Mouse (Mus musculus): ENCODE data around the gene Cebpe. TPM values are rescaled to one million over a fixed set of nuclear protein-coding genes. Genes with fewer than 3 reads are reported as not detected.

Cebpe gene
- polyA plus RNA-seq, 1 experiment from 2014 or later = not detected

DNA sequence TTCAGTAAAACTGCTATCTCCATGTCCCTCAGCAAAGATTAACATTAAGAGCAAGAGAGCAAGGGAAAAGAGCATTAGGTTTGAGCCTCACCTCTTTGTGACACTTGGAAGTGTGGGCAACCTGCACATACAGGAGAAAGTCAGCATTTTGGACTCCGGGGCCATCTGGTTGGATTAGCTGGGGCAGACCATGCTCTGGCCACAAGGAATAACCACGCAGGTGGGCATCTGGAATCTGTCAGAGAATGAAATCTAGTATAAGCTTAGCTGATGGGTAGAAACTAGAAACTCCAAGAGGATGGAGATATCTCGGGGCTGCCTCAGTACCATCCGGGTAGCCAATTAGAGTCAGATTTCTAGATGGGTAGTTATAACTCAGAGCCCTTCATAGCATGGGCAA is 15.2 kb downstream of the Cebpe start:
- H3K36me3 ChIP-seq (ENCODE audit: poor library complexity, severe bottlenecking) = peaks cover 19% of the 10 kb centered on the region
- ATAC-seq = no peak
- no peak overlapping the region for H3K4me3 ChIP-seq
- H3K9me3 ChIP-seq (replicated peaks) = no peaks in the 10 kb centered on the region
- H3K27ac ChIP-seq = no peak overlapping the region
- no peaks in the 10 kb centered on the region for H3K4me1 ChIP-seq
- H3K4me2 ChIP-seq = no peak overlapping the region
- H3K27me3 ChIP-seq = no peaks in the 10 kb centered on the region
- WGBS = 92% methylated on average over 4 of the region's 4 CpGs
- H3K9ac ChIP-seq = no peak overlapping the region

DNA sequence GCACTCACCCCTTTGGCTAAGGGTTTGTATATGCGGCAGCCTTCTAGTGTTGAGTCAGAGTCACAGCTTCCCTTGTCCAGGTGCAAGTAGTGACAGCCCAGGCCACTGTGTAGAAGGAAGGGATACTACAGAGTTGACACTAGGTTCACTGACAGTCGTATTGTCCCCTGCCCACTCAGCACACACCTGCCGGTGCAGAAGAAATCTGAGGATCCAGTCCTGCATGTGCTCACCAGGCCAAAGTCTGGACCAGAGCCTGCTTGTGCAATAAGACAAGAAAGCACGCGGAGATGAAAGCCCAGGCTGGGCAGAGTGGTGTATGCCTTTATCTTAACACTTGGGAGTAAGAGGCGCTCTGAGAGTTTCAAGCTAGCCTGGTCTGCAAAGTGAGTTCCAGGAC is 16.9 kb downstream of the Cebpe start:
- ATAC-seq = no peak
- Histone ChIP-seq H3K27ac (no peak overlapping the region), H3K9ac (no peak overlapping the region), H3K27me3 (no peaks in the 10 kb centered on the region), H3K4me3 (no peak overlapping the region), H3K4me1 (no peaks in the 10 kb centered on the region), H3K36me3 (ENCODE audit: poor library complexity, severe bottlenecking) (peaks cover 30% of the 10 kb centered on the region), H3K9me3 (replicated peaks) (no peaks in the 10 kb centered on the region), H3K4me2 (no peak overlapping the region)
- WGBS = 84% methylated on average over 6 of the region's 6 CpGs

DNA sequence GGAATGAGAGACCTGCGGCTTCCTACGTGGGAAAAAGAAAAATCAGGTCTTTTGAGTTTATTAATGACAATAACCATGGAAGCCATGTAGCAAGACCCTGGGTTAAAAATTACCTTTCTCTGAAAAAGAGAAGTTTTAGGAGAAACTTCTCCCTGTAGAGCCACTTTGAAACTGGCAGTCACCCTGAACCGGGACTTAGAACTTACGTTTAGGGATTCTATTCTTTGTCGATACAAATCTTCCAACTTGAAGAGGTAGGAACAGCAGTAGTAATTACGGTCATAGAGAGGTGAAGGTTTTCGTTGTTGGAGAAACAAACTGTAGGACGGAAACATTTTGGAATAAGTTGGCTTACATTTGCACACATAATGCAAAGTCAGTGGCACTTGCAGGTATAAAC is 24.7 kb downstream of the Cebpe start:
- 7% methylated on average over 8 of the region's 8 CpGs for WGBS
- Histone ChIP-seq H3K4me3 (peak overlapping the region; percentile 78), H3K4me2 (peak overlapping the region; percentile 72), H3K4me1 (peaks cover 28% of the 10 kb centered on the region), H3K9me3 (replicated peaks) (no peaks in the 10 kb centered on the region), H3K9ac (peak overlapping the region; percentile 85), H3K27me3 (no peaks in the 10 kb centered on the region), H3K27ac (peak overlapping the region; percentile 65), H3K36me3 (ENCODE audit: poor library complexity, severe bottlenecking) (peaks cover 34% of the 10 kb centered on the region)
- ATAC-seq = no peak

DNA sequence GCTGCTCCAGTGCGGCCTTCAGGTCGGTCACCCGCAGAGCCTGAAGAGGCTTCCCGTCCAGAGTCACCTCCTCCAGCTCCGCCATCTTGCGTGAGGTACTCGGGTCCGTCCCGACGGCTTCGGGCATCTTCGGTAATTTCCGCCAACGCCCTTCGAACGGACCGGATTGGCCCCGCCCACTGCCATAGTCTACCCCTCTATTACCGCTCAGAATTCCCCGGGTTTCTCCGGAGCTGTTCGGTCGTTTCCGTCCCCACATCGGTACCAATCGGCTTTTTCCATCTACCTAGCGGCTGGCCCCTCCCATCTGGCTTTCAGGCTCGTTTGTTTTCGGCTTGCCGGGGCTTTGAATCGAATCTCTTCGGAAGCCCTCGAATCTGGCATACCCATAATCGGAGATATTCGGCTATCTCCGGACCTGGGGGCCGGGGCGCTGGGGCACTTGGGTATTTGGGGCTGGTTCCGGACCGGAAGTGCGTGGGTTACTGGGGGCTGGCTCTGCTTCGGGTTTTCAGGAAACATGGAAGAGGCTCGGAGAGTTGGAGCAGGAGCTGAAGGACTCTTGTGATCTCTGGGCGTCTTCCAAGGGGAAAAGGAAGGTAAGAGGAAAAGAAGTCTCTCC is 25.3 kb downstream of the Cebpe start, which contains the start of gene Acin1:
TSS of gene Acin1 (minus strand) at position 410 of the 622 bp plus-strand sequence.
- WGBS = under 1% methylated on average over 44 of the region's 44 CpGs
- Histone ChIP-seq H3K4me3 (peak within 1 kb of the TSS; percentile 78), H3K4me2 (peak within 1 kb of the TSS; percentile 79), H3K36me3 (ENCODE audit: poor library complexity, severe bottlenecking) (peaks cover 40% of the 10 kb centered on the region), H3K27ac (peak within 1 kb of the TSS; percentile 92), H3K9ac (peak within 1 kb of the TSS; percentile 93), H3K4me1 (peaks cover 28% of the 10 kb centered on the region), H3K27me3 (no peaks in the 10 kb centered on the region), H3K9me3 (replicated peaks) (no peaks in the 10 kb centered on the region)
- peak; percentile 98 for ATAC-seq

DNA sequence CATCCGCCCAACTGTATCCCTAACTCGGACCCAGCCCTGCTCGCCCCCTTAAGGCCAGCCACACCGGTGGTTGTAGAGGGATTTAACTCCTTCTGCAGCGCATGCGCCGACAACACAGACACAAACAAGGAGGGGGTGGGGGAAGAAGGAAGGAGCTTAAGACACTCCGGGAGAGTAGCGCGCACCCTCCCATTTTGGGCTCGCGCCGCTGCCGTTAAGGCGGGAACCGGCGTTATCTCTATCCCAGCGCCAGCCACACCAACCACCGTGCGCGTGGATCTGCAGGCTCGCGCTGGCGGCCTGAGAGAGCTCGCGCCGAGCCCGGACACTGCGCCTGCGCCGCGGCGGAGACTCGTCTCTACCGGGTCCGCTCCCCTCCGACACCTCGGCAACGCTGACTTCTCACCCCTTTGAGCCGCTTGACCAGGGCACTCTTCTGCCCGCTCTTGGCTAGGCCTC is 25.9 kb downstream of the Cebpe start, which contains the start of gene 1700123O20Rik:
TSS of gene 1700123O20Rik (plus strand) at position 154 of the 459 bp plus-strand sequence.
- Histone ChIP-seq H3K9ac (peak within 1 kb of the TSS; percentile 93), H3K27me3 (no peaks in the 10 kb centered on the region), H3K4me3 (peak within 1 kb of the TSS; percentile 78), H3K36me3 (ENCODE audit: poor library complexity, severe bottlenecking) (peaks cover 44% of the 10 kb centered on the region), H3K4me2 (peak within 1 kb of the TSS; percentile 79), H3K4me1 (peaks cover 28% of the 10 kb centered on the region), H3K27ac (peak within 1 kb of the TSS; percentile 92), H3K9me3 (replicated peaks) (no peaks in the 10 kb centered on the region)
- WGBS = under 1% methylated on average over 41 of the region's 41 CpGs
- ATAC-seq = peak; percentile 77

DNA sequence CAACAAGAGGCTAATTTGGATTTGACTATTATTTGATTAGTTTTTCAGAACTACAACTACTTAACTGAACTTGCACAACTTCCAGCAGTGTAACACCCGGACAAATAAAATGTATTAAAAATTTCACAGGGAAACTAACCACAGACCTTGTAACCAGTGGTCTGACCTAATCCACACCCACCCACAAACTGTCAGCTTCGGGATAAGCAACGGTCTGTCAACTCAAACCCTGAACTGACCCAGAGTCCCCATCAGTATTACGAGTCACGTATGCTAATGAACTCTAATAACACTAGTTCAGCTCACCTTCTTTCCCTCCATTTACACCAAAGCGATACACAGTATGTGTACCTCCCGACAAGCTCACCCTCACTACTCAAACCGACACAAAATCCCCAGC is 26.5 kb downstream of the Cebpe start:
- Histone ChIP-seq H3K27me3 (no peaks in the 10 kb centered on the region), H3K4me2 (peak overlapping the region; percentile 79), H3K9ac (peak overlapping the region; percentile 93), H3K9me3 (replicated peaks) (no peaks in the 10 kb centered on the region), H3K4me1 (peaks cover 28% of the 10 kb centered on the region), H3K36me3 (ENCODE audit: poor library complexity, severe bottlenecking) (peaks cover 42% of the 10 kb centered on the region), H3K4me3 (peak overlapping the region; percentile 78), H3K27ac (no peak overlapping the region; the same call in 1 of the 2 replicates)
- no peak for ATAC-seq
- WGBS = 15% methylated on average over 8 of the region's 8 CpGs

DNA sequence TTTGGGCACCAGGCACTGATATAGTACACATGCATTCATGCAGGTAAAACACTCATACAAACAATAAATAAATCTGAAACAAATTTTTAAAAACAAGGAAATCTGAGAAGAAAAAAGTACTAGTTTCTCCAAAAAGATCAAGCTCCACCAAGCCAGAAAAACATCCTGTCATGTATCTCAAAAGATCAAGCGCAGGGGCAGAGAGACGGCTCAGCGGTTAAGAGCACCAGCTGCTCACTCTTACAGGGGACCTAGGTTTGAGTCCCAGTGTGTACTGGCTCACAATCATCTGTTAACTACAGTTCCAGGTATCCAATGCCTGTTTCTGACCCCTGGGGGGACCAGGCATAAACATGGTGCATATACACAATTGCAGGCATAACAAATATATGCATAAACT is 29.6 kb downstream of the Cebpe start:
- H3K9me3 ChIP-seq (replicated peaks) = no peaks in the 10 kb centered on the region
- peaks cover 14% of the 10 kb centered on the region for H3K4me1 ChIP-seq
- H3K4me3 ChIP-seq = no peak overlapping the region
- H3K9ac ChIP-seq = no peak overlapping the region
- H3K36me3 ChIP-seq (ENCODE audit: poor library complexity, severe bottlenecking) = peaks cover 47% of the 10 kb centered on the region
- no peak overlapping the region for H3K27ac ChIP-seq
- H3K27me3 ChIP-seq = no peaks in the 10 kb centered on the region
- ATAC-seq = no peak
- 93% methylated on average over 3 of the region's 3 CpGs for WGBS
- H3K4me2 ChIP-seq = no peak overlapping the region

DNA sequence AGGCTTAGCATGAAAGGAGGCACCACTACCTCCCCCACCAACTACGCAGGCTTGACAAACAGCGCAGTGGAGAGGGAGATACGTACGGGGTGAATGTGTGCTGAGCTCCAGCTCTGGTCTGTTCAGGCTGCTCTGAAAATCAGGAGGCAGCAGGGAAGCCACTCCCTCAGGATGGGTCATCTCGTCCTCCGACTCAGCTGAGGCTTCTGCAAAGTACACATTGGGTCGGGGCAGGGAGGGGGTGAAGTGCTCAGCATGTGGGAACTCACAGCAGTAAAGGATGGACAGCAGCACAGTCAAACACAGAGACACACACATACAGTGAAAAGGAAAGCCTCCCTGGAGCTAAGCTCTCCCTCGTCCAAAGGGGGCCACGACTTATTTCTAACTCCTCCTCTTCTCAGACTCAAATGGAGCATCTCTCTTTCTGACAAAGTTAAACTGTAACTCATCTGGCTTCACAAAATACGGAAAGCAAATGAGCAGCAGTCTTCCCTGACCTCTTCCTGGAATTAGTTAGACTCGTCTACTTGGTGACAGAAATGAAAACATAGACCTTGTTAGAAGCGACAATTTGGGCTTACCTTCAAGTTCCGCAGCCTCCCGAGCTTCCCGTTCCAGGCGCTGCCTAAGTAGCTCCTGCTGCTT is 33.2 kb downstream of the Cebpe start:
- Histone ChIP-seq H3K27me3 (no peaks in the 10 kb centered on the region), H3K9me3 (replicated peaks) (no peaks in the 10 kb centered on the region), H3K4me3 (no peak overlapping the region), H3K36me3 (ENCODE audit: poor library complexity, severe bottlenecking) (peaks cover 75% of the 10 kb centered on the region), H3K9ac (no peak overlapping the region), H3K4me1 (no peaks in the 10 kb centered on the region), H3K4me2 (no peak overlapping the region), H3K27ac (no peak overlapping the region)
- no peak for ATAC-seq
- WGBS = 91% methylated on average over 16 of the region's 16 CpGs

DNA sequence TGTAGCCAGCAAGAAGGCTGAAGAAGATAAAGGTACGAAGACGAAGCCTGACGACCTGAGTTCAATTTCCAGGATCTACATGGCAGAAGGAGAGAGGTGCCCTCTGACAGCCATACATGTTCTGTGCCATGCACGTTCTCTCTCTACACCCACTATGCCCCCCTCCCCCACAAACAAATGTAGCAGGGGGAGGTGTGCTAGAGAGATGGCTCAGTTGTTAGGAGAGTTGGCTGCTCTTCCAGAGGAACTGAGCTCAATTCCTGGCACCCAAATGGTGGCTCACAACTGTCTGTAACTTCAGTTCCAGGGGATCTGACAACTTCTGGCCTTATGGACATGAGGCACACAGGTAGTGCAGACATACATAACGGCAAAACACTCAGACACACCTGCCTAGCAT is 35.7 kb downstream of the Cebpe start:
- Histone ChIP-seq H3K9ac (no peak overlapping the region), H3K27ac (no peak overlapping the region), H3K27me3 (no peaks in the 10 kb centered on the region), H3K36me3 (ENCODE audit: poor library complexity, severe bottlenecking) (peaks cover 84% of the 10 kb centered on the region), H3K4me2 (no peak overlapping the region), H3K9me3 (replicated peaks) (no peaks in the 10 kb centered on the region), H3K4me1 (no peaks in the 10 kb centered on the region), H3K4me3 (no peak overlapping the region)
- no peak for ATAC-seq
- WGBS = 92% methylated on average over 5 of the region's 5 CpGs

DNA sequence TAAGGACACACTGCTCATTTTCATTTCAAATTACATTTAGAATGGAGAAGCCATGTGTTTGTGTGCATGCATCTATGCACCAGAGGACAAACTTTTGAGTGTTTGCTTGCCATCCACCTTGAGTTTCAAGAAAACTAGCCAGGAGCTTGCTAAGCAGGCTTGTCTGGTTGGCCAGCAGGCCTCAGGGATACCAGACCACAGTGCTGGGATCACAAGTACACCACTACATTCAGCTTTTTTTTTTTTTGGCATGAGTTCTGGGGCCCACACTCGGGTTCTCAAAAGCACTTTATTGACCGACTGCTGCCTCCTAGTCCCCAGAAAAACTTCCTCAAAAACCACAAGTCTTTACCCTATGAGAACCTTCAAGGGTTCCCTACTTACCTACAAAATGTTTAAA is 37.7 kb downstream of the Cebpe start:
- Histone ChIP-seq H3K4me3 (no peak overlapping the region), H3K36me3 (ENCODE audit: poor library complexity, severe bottlenecking) (peaks cover 84% of the 10 kb centered on the region), H3K27ac (no peak overlapping the region), H3K9ac (no peak overlapping the region), H3K27me3 (no peaks in the 10 kb centered on the region), H3K9me3 (replicated peaks) (no peaks in the 10 kb centered on the region), H3K4me1 (no peaks in the 10 kb centered on the region), H3K4me2 (no peak overlapping the region)
- WGBS = 87% methylated on average over 2 of the region's 2 CpGs
- no peak for ATAC-seq

DNA sequence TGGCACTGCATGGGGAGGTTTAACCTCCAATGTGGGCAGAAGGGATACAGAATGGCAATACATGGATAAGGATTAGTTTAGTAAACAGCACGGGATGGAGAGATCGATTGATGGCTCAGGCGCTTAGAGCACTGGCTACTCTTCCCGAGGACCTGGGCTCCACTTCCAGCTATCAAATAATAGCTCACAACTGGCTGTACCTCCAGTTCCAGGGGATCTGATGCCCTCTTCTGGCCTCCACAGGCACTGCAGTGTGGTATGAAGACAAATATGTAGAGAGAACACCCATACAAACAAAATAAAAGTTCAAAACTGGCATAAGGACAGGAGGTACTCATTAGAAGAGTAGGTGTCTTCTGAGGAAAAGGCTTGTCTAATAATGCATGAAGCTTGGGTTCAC is 42.6 kb downstream of the Cebpe start:
- Histone ChIP-seq H3K4me3 (no peak overlapping the region), H3K4me1 (no peaks in the 10 kb centered on the region), H3K9me3 (replicated peaks) (no peaks in the 10 kb centered on the region), H3K4me2 (no peak overlapping the region), H3K36me3 (ENCODE audit: poor library complexity, severe bottlenecking) (peaks cover 86% of the 10 kb centered on the region), H3K9ac (no peak overlapping the region), H3K27ac (no peak overlapping the region), H3K27me3 (no peaks in the 10 kb centered on the region)
- no peak for ATAC-seq
- WGBS = 73% methylated on average over 4 of the region's 4 CpGs

DNA sequence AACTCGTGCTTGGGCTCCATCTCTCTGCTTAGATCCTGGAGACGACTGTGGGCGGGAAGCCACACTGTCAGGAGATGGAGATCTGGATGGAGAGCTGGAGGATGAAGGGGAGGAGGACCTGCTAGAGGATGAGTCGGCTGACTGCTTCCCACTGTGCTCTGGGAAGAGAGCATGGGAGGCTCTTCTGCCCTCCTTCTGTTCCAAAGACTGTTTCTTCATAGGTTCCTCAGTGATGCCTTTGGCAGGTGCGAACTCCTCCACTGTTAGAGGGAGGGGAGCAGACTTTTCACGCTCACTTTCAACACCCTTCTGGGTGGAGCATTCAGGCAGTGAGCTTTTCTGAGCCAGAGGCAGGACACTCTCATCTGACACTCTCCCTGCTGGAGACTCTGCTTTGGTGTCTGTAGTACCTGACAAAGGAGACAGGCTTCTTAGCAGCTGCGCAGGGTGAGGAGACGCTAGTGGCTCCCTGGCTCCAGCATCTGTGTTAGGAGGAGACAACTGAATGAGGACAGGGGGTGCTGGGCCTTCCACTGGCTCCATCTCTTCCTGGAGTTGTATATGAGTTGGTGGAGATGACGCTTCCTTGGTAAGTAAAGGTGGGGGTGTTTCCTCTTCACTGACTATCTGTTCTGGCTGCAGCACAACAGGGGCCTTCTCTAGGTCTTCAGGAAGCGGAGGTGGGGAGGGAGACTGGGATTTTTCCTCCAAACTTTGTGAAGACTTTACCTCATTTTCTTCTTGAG is 47.3 kb downstream of the Cebpe start:
- H3K9me3 ChIP-seq (replicated peaks) = no peaks in the 10 kb centered on the region
- 92% methylated on average over 10 of the region's 10 CpGs for whole genome bisulfite sequencing
- peaks cover 97% of the 10 kb centered on the region for H3K36me3 ChIP-seq (ENCODE audit: poor library complexity, severe bottlenecking)
- no peaks in the 10 kb centered on the region for H3K27me3 ChIP-seq
- no peak overlapping the region for H3K4me3 ChIP-seq
- H3K4me1 ChIP-seq = no peaks in the 10 kb centered on the region
- no peak for ATAC-seq
- H3K9ac ChIP-seq = no peak overlapping the region
- H3K4me2 ChIP-seq = no peak overlapping the region
- no peak overlapping the region for H3K27ac ChIP-seq

Data from forebrain, embryonic 13.5 days (tissue).